Mouse (Mus musculus) lung, postnatal 0 days (tissue): Measurements from ENCODE around the gene Ywhag. TPM values are rescaled to one million over a fixed set of nuclear protein-coding genes. Genes with fewer than 3 reads are reported as not detected.

Source experiments
- ATAC-seq: fragments of 200-750 bp; cut with Nextera tagmentation; 2 replicates; pipeline ENCODE4 v1.8.0; 2017; ENCODE audit warnings: moderate library complexity
- DNase-seq: peaks from one replicate; pipeline ENCODE4 v3.0.0-alpha.2; 2016; ENCODE audit warnings: low spot score
- H3K27ac ChIP-seq: fragments of 300-500 bp; sonication (generic); 2 replicates; pipeline ENCODE4 v1.5.1; 2014; ENCODE audit warnings: antibody characterized with exemption, mild to moderate bottlenecking, low read length, mixed read lengths
- H3K27me3 ChIP-seq: fragments of 300-500 bp; sonication (generic); replicated peaks from 2 replicates; pipeline ENCODE4 v1.6.1; 2014; ENCODE audit warnings: low read length, mixed read lengths; ENCODE audit not compliant: insufficient read depth
- H3K36me3 ChIP-seq: fragments of 300-500 bp; sonication (generic); 2 replicates; pipeline ENCODE4 v1.6.1; 2014; ENCODE audit warnings: low read length, mixed read lengths; ENCODE audit not compliant: insufficient read depth
- H3K4me1 ChIP-seq: fragments of 300-500 bp; sonication (generic); 2 replicates; pipeline ENCODE4 v1.6.1; 2014; ENCODE audit warnings: antibody characterized with exemption, low read depth, low read length, mixed read lengths; ENCODE audit not compliant: insufficient read depth
- H3K4me2 ChIP-seq: fragments of 300-500 bp; sonication (generic); replicated peaks from 2 replicates; pipeline ENCODE4 v1.6.1; 2014; ENCODE audit warnings: low read depth, mild to moderate bottlenecking, low read length, moderate library complexity, mixed read lengths
- H3K4me3 ChIP-seq: fragments of 300-500 bp; sonication (generic); 2 replicates; pipeline ENCODE4 v1.5.1; 2014; ENCODE audit warnings: low read depth, low read length
- H3K9ac ChIP-seq: fragments of 300-500 bp; sonication (generic); replicated peaks from 2 replicates; pipeline ENCODE4 v1.6.1; 2014; ENCODE audit warnings: low read depth, mild to moderate bottlenecking
- H3K9me3 ChIP-seq: fragments of 300-500 bp; sonication (generic); 2 replicates; pipeline ENCODE4 v1.6.1; 2016; ENCODE audit warnings: low read length, mixed read lengths
- CTCF ChIP-seq: IDR thresholded peaks from 2 replicates; pipeline ENCODE4 v1.5.1; 2016; ENCODE audit warnings: antibody characterized with exemption, mild to moderate bottlenecking
- EP300 ChIP-seq: IDR thresholded peaks from 2 replicates; pipeline ENCODE4 v1.6.1; 2016; ENCODE audit warnings: antibody characterized with exemption, mild to moderate bottlenecking, control low read depth
- WGBS: fragments of 180-500 bp; shearing (Covaris S2); extraction: QIAGEN DNeasy Blood & Tissue Kit; methylation state at CpG from one replicate; pipeline ENCODE4 v1.1.7; 2014; 5-methylcytosine and 5-hydroxymethylcytosine counted together
- polyA plus RNA-seq: library from polyadenylated mRNA; unstranded; fragments of >200 nt; fragmentation: Nextera tagmentation; extraction: Ambion mirVana; gene quantifications from 2 replicates; pipeline ENCODE4 v1.2.1, GENCODE M21; 2015

Ywhag gene
- polyA plus RNA-seq, 1 experiment from 2014 or later, result 75.5 TPM

GRCm38 (mm10) chr5:135900701-135901100 is 33.7 kb downstream of the Ywhag start:
- Histone ChIP-seq H3K4me3 (no peak overlapping the region), H3K4me2 (no peak overlapping the region), H3K36me3 (no peaks in the 10 kb centered on the region), H3K27me3 (no peaks in the 10 kb centered on the region), H3K9ac (no peak overlapping the region), H3K27ac (no peak overlapping the region), H3K4me1 (peaks cover under 1% of the 10 kb centered on the region; the same call in 1 of the 2 replicates), H3K9me3 (no peaks in the 10 kb centered on the region)
- ATAC-seq (no peak), DNase-seq (no peak)
- TF ChIP-seq CTCF (peak; percentile 57), EP300 (no peak)
- WGBS, result 81% methylated on average over 3 of the region's 3 CpGs

- Histone ChIP-seq H3K4me1 (no peaks in the 10 kb centered on the region; the same call in 1 of the 2 replicates), H3K36me3 (no peaks in the 10 kb centered on the region), H3K9me3 (no peaks in the 10 kb centered on the region), H3K9ac (no peak overlapping the region), H3K27me3 (no peaks in the 10 kb centered on the region), H3K4me3 (no peak overlapping the region), H3K27ac (no peak overlapping the region), H3K4me2 (no peak overlapping the region)
- ATAC-seq, result no peak
- TF ChIP-seq CTCF, result no peak
- TF ChIP-seq EP300, result no peak
- 41% methylated on average over 4 of the region's 4 CpGs for WGBS
- DNase-seq, result no peak
These were observed 34.6 kb downstream of the Ywhag start for GRCm38 (mm10) chr5:135899833-135900232.

- no peaks in the 10 kb centered on the region for H3K27me3 ChIP-seq
- H3K36me3 ChIP-seq, result no peaks in the 10 kb centered on the region
- H3K4me2 ChIP-seq, result no peak overlapping the region
- DNase-seq (no peak), ATAC-seq (no peak)
- WGBS, result 55% methylated on average over 4 of the region's 4 CpGs
- H3K9ac ChIP-seq, result no peak overlapping the region
- TF ChIP-seq EP300, result no peak
- no peak for TF ChIP-seq CTCF
- no peaks in the 10 kb centered on the region for H3K9me3 ChIP-seq
- no peak overlapping the region for H3K27ac ChIP-seq
- no peak overlapping the region for H3K4me3 ChIP-seq
- H3K4me1 ChIP-seq, result no peaks in the 10 kb centered on the region
These were observed 35.4 kb downstream of the Ywhag start for GRCm38 (mm10) chr5:135898995-135899394.

GRCm38 (mm10) chr5:135898028-135898427 is 36.4 kb downstream of the Ywhag start:
- Histone ChIP-seq H3K4me2 (no peak overlapping the region), H3K27ac (no peak overlapping the region), H3K27me3 (no peaks in the 10 kb centered on the region), H3K36me3 (no peaks in the 10 kb centered on the region), H3K9ac (no peak overlapping the region), H3K4me1 (no peaks in the 10 kb centered on the region), H3K4me3 (no peak overlapping the region), H3K9me3 (no peaks in the 10 kb centered on the region)
- WGBS, result 14% methylated on average over 3 of the region's 3 CpGs
- DNase-seq, result peak; percentile 74
- TF ChIP-seq EP300 (no peak), CTCF (peak; percentile 70)
- ATAC-seq, result no peak

GRCm38 (mm10) chr5:135894958-135895357 is 39.5 kb downstream of the Ywhag start:
- WGBS, result 75% methylated on average over 6 of the region's 6 CpGs

GRCm38 (mm10) chr5:135892589-135893351 is 41.6 kb downstream of the Ywhag start:
- no peaks in the 10 kb centered on the region for H3K36me3 ChIP-seq
- H3K4me2 ChIP-seq, result no peak overlapping the region
- H3K4me1 ChIP-seq, result no peaks in the 10 kb centered on the region
- no peak overlapping the region for H3K4me3 ChIP-seq
- H3K9me3 ChIP-seq, result no peaks in the 10 kb centered on the region
- H3K9ac ChIP-seq, result no peak overlapping the region
- DNase-seq (no peak), ATAC-seq (no peak)
- H3K27ac ChIP-seq, result no peak overlapping the region
- WGBS, result 37% methylated on average over 9 of the region's 9 CpGs
- no peaks in the 10 kb centered on the region for H3K27me3 ChIP-seq
- TF ChIP-seq EP300, result no peak

More at GRCm38 (mm10) chr5:135894958-135895357, 39.5 kb downstream of the Ywhag start:
- no peak overlapping the region for H3K9ac ChIP-seq
- DNase-seq (no peak), ATAC-seq (no peak)
- no peaks in the 10 kb centered on the region for H3K27me3 ChIP-seq
- H3K9me3 ChIP-seq, result no peaks in the 10 kb centered on the region
- H3K27ac ChIP-seq, result no peak overlapping the region
- no peaks in the 10 kb centered on the region for H3K36me3 ChIP-seq
- TF ChIP-seq EP300, result no peak
- no peak for TF ChIP-seq CTCF
- no peak overlapping the region for H3K4me2 ChIP-seq
- H3K4me1 ChIP-seq, result no peaks in the 10 kb centered on the region
- H3K4me3 ChIP-seq, result no peak overlapping the region
